Mouse (Mus musculus): ENCODE results near the gene Gm20388.
A peak's percentile ranks its signal among the peaks of the same experiment; 100 is the strongest.

Gene Gm20388

GRCm38 (mm10) chr8:122522796-122523651, 2612.4 kb downstream of the Gm20388 start:
- no peak for DNase-seq (ENCODE audit: extremely low read depth, insufficient read length, low spot score)

- DNase-seq (ENCODE audit: extremely low read depth, insufficient read length, low spot score), result no peak
Observed at GRCm38 (mm10) chr8:122523652-122524360, 2613.2 kb downstream of the Gm20388 start.

GRCm38 (mm10) chr8:122524506-122524905, 2613.9 kb downstream of the Gm20388 start:
- no peak for DNase-seq (ENCODE audit: extremely low read depth, insufficient read length, low spot score)

DNA sequence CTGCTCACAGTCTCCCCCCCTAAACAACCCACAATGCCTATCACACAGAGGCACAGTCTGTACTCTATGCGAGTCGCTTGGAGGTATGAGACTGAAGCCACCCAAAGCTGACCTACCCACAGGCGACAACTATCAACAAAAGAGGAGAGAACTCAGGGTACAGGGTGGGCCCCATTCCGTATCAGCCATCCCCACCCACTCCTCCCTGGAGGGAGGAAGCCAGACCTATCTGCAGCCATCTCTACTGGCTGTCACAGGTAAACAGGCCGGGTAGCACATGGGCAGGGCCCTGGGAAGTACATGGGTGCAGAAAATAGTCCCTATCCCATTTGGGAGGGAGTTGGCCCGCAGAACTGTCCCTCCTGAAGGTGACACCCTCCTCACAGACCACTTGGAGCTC, 2614.4 kb downstream of the Gm20388 start:
- no peak for DNase-seq (ENCODE audit: extremely low read depth, insufficient read length, low spot score)

DNA sequence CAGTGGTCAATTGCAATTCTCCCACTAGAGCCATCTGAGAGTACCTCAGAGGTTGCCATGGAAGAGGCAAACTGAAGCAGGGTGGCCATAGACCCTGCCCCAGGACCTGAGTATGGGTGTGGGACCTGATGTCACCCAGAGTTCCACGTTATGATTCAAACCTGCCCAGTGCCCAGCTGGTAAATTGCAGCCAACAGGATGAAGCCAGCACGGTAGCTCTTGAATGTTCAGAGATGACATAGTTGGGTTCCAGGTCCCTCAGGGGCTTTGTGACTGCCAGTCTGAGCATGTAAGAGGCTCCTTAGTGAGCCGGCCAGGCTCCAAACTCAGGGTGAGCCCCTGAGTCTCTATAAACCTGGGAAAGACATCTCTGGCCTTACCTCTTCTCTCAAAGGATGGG, 2615.4 kb downstream of the Gm20388 start:
- no peak for DNase-seq (ENCODE audit: extremely low read depth, insufficient read length, low spot score)

GRCm38 (mm10) chr8:122526526-122527170, 2616.0 kb downstream of the Gm20388 start:
- DNase-seq (ENCODE audit: extremely low read depth, insufficient read length, low spot score), result no peak

GRCm38 (mm10) chr8:122527937-122528336, 2617.3 kb downstream of the Gm20388 start:
- DNase-seq (ENCODE audit: extremely low read depth, insufficient read length, low spot score), result no peak

GRCm38 (mm10) chr8:122529159-122529558, 2618.5 kb downstream of the Gm20388 start:
- no peak for DNase-seq (ENCODE audit: extremely low read depth, insufficient read length, low spot score)

DNA sequence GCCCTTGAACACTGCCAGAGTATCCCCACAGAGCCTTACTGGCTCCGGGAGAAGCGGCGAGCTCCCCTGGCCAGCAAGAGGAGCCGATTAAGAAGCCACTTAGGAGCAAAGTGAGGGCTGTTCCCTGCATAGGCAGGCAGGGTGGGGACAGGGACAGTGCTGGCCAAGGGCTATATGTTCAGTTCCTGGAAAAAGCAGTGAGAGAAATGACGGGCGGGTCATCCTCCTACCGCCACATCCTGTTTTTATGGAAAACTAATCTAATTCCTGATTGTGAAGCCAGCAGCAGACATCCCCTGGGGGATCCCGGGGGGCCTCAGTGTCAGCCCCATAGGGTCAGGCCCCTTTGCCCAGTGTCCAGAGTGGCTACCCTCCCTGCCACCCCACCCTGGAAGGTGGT, 2620.7 kb downstream of the Gm20388 start:
- DNase-seq (ENCODE audit: extremely low read depth, insufficient read length, low spot score), result no peak

DNA sequence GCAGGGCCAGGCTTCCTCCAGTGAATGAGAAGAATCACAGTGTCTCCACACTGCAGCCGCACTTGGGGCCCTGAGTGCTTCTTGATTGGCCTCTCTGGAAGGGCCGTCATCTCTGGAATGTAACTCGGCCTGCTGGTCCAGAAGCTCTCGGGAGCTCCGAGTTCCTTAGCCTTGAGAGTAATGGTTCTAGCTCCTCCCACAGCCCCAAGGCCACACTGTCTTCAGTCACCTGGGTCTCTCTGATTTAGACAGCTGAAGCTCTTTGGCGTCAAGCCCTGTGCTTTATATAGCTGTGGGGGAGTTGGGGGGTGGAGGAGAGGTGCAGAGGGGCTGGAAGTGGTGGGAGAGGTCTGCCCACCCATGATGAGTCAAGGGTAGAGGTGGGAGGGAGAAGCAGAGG, 2626.4 kb downstream of the Gm20388 start:
- no peak for DNase-seq (ENCODE audit: extremely low read depth, insufficient read length, low spot score)

DNA sequence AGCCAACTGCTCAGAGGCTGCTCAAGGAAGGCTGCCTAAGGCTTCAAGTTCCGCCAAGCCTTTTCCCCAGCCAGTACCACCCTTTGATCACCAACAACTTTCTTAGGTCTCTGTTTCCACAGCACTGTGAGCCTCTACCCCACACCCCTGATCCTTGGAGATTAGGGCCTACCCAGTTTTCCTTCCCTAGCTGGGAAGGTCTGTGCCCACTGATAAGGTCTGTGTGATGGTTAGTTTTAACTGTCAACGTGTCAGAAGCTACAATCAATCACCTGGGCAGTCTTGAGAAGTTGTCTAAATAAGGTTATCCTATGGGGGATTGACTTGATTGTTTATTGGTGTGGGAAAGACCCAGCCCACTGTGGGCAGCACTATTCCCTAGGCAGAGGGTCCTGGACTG, 2627.2 kb downstream of the Gm20388 start:
- DNase-seq (ENCODE audit: extremely low read depth, insufficient read length, low spot score), result no peak

- DNase-seq (ENCODE audit: extremely low read depth, insufficient read length, low spot score), result no peak
Observed at GRCm38 (mm10) chr8:122538310-122539076, 2627.9 kb downstream of the Gm20388 start.

DNA sequence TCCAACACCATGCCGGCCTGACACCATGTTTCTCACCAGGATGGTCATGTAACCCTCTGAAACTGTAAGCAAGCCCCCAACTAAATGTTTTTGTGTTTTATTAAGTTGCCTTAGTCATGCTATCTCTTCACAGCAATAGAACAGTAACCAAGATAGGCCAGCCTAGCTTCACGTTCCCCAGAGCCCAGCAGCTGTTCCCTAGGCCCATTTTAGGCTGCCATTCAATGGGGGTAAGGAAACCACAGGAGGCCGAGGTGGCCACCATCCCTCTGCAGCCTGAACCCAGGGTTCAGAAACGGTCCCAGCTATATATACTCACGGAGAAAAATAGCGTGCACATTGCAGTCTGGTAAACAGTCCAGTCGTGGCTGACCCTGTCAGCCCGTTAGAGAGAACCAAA, 2633.5 kb downstream of the Gm20388 start:
- DNase-seq (ENCODE audit: extremely low read depth, insufficient read length, low spot score), result no peak

DNA sequence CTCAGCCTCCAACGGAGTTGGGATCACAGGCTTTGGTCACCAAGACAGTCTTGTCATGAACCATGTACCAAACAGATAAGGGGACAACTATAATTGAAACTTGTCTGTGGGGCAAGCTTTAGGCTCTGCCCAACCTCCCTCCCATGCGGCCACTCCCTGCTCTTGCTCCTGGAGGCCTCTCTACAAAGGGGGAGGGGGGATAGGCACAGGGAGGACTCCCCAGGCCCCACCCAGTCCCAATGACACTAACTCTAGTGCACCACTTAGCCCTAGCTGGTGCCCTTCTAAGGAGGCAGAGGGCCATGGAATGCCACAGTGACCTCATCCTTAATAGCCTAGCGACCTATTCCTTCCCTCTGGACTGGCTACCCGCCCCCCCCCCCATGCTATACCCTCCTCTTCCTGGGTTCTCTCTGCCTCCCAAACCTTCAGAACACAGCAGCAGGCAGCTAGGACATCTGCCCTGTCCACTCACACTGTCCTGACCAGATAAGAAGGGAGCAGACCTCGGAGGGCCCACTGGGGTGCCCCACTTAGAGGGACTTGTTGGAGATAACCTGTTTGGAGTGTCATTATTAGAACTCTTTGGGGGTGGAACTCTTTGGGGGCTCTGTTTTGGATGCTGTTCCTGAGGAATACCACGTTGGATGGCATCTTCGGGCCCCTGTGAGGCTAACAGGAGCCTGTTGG, 2635.6 kb downstream of the Gm20388 start:
- DNase-seq (ENCODE audit: extremely low read depth, insufficient read length, low spot score), result no peak

DNA sequence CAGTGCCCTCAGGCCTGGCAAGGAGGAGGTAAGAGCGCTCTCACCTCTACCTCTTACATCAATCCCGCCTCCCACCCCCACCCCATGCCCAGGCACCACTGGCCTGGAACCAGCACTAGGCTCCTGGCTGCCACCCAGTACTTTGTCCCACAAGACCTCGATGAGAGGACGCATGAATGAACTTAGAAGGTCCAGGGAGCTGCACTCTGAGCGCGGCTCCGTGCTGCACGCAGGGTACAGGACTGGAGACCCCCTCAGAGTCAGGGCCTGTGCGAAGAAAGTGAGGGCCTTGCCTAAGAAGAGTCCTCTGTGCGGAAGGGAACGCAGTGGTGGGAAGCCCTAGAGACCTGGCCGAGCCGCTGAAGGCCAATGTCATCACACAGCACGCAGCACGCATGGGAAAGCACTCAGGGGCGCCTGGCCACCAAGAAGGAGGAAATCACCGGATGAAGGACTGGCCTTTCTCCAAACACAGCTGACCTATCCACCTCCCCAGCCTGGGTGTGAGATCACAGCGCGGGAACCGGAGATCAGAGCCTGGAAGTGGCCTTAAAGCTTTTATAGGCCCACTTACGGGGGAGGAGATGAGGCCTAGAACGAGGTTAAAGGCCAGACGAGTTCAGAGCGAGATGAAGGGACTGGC, 2636.3 kb downstream of the Gm20388 start:
- DNase-seq (ENCODE audit: extremely low read depth, insufficient read length, low spot score), result peak; percentile 51

DNA sequence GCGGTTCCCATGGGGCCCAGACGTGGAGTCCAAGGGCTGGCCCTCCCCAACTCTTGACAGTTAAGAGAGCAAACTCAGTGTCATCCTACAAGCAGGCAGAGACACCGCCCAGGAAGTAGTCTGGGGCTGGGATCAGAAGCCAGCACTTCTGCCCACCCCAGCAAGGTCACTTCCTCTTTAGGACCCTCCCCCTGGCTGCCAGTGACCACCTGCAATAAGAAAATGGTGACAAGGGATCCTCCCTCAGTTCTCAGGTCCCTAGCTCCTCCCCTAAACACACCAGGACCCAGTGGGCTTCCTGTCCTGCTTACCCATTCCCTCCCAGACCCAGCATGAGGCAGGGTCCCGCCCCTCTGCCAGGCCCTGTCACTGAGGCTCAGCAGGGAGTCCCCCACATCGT, 2637.2 kb downstream of the Gm20388 start:
- DNase-seq (ENCODE audit: extremely low read depth, insufficient read length, low spot score), result no peak

GRCm38 (mm10) chr8:122548331-122548730, 2637.7 kb downstream of the Gm20388 start:
- no peak for DNase-seq (ENCODE audit: extremely low read depth, insufficient read length, low spot score)

DNA sequence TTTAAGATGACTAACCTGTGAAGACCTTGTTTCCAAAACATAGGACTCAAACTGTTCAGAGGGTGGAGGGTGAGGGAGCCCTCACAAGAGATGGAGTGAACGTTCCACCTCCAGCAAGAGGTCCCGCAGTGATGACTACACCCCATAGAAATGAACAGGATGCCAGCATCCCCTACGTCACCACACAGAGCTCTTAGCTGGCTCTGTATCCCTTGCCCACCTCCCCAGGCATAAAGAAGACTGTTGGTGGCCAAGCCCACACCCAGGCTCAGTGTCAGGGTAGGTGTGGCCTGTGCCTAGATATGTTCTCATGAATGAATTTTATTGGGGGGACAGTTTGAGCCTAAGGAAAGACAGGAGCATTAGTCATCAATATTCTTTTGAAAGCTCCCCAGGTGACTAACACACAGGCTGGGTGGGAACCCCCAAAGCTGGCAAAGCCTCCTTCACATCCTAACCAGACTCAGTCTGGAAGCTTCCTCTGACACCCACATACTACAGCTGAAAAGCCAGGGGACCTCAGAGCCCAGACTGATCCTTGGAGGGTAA, 2638.3 kb downstream of the Gm20388 start:
- peak; percentile 66 for DNase-seq (ENCODE audit: extremely low read depth, insufficient read length, low spot score)

DNA sequence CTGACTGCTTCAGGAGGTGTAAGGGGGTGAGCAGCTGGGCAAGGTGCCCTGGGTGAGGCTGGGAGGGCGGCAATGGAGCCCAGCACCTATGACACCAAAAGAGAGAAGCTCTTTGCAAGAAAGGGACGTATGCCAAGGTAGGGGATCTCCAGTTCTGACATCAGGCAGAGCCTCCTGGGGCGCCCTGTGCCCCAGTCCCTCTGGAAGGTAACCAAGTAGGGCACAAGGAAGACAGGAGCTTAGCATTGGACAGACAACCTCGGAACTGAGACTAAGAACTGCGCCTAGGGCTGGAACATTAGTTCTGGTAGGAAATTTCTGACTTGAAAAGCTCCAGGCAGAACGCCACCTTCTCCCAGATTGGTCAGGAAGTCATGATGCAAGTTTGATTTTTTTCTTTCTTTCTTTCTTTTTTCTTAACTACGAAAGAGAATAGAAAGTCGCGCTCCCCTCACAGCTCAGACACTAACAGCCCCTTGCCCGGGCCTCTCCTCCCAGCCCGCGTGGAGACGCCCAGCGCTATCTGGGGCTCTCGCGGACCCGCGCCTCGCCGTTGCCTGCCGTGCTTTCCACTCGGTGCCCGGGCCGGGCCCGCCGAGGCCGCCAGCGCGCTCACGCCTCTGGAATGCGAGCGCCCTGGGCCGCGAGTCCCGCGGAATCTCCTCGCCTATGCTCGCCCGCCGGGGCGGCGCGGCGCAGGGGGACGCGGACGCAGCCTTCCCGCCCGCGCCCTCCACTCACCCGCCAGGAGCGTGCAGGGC, 2639.8 kb downstream of the Gm20388 start:
- peak; percentile 71 for DNase-seq (ENCODE audit: extremely low read depth, insufficient read length, low spot score)

Measured in 3134 (cell line).